Mouse (Mus musculus) kidney, embryonic 14.5 days (tissue): ENCODE data around the gene Exd1. TPM values are rescaled to one million over a fixed set of nuclear protein-coding genes. Genes with fewer than 3 reads are reported as not detected.

Experiments used
- ATAC-seq: fragments of 200-750 bp; cut with Nextera tagmentation; 2 replicates; pipeline ENCODE4 v1.8.0; 2017; ENCODE audit warnings: moderate number of reproducible peaks, mild to moderate bottlenecking, moderate TSS enrichment, moderate library complexity; ENCODE audit not compliant: low FRiP score, low TSS enrichment
- H3K27ac ChIP-seq: fragments of 300-500 bp; sonication (generic); 2 replicates; pipeline ENCODE4 v1.5.1; 2014; ENCODE audit warnings: low read depth, mild to moderate bottlenecking, low read length, moderate library complexity, mixed read lengths
- H3K27me3 ChIP-seq: fragments of 300-500 bp; sonication (generic); 2 replicates; pipeline ENCODE4 v1.6.1; 2014; ENCODE audit warnings: mild to moderate bottlenecking, low read length; ENCODE audit not compliant: control insufficient read depth, insufficient read depth
- H3K36me3 ChIP-seq: fragments of 300-500 bp; sonication (generic); 2 replicates; pipeline ENCODE4 v1.6.1; 2014; ENCODE audit warnings: low read length, mixed read lengths; ENCODE audit not compliant: control insufficient read depth, insufficient read depth
- H3K4me1 ChIP-seq: fragments of 300-500 bp; sonication (generic); 2 replicates; pipeline ENCODE4 v1.6.1; 2014; ENCODE audit warnings: low read length, mixed read lengths; ENCODE audit not compliant: control insufficient read depth, insufficient read depth
- H3K4me2 ChIP-seq: fragments of 300-500 bp; sonication (generic); replicated peaks from 2 replicates; pipeline ENCODE4 v1.6.1; 2014; ENCODE audit warnings: low read depth, mild to moderate bottlenecking, low read length
- H3K4me3 ChIP-seq: fragments of 300-500 bp; sonication (generic); 2 replicates; pipeline ENCODE4 v1.5.1; 2014; ENCODE audit warnings: mild to moderate bottlenecking, low read length
- H3K9ac ChIP-seq: fragments of 300-500 bp; sonication (generic); 2 replicates; pipeline ENCODE4 v1.6.1; 2014; ENCODE audit warnings: low read depth, mild to moderate bottlenecking, low read length, moderate library complexity
- H3K9me3 ChIP-seq: fragments of 300-500 bp; sonication (generic); 2 replicates; pipeline ENCODE4 v1.6.1; 2016; ENCODE audit warnings: low read length; ENCODE audit not compliant: control insufficient read depth
- WGBS: fragments of 180-500 bp; shearing (Covaris S2); extraction: QIAGEN DNeasy Blood & Tissue Kit; methylation state at CpG from one replicate; pipeline ENCODE4 v1.1.7; 2014; 5-methylcytosine and 5-hydroxymethylcytosine counted together
- polyA plus RNA-seq: library from polyadenylated mRNA; unstranded; fragments of >200 nt; fragmentation: Nextera tagmentation; extraction: Ambion mirVana; gene quantifications from 2 replicates; pipeline ENCODE4 v1.2.1, GENCODE M21; 2014

Exd1 gene
- polyA plus RNA-seq, 1 experiment from 2014 or later: 0.38 TPM

- H3K4me3 ChIP-seq: no peak overlapping the region
- H3K4me1 ChIP-seq: no peaks in the 10 kb centered on the region
- no peaks in the 10 kb centered on the region for H3K27me3 ChIP-seq
- no peak overlapping the region for H3K27ac ChIP-seq
- no peak for ATAC-seq
- no peak overlapping the region for H3K9ac ChIP-seq
- WGBS: 51% methylated on average over 2 of the region's 2 CpGs
- H3K36me3 ChIP-seq: no peaks in the 10 kb centered on the region
- H3K4me2 ChIP-seq: no peak overlapping the region
- no peaks in the 10 kb centered on the region for H3K9me3 ChIP-seq
Measured at GRCm38 (mm10) chr2:119583439-119583838, 36.0 kb upstream of the Exd1 start.

DNA sequence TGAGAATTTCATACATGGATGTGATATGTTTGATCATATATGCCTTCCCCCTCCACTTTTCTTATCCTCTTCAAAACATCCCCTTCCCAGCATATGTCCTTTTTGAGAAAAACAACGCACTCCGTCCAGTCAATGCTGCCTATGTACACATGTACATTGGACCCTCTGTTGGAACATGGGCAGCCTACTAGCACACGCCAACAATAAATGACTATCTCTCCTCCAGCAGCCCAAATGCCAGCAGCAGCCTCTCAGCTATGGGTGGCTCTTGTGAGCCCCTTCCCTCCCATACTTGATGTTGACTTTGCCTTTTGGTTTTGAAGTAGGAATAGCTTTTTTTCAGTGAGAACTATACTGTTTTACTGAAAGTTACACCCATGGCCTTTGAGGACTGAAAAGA, 34.1 kb upstream of the Exd1 start:
- H3K9me3 ChIP-seq: no peaks in the 10 kb centered on the region
- WGBS: 91% methylated on average over 3 of the region's 3 CpGs
- H3K9ac ChIP-seq: no peak overlapping the region
- no peaks in the 10 kb centered on the region for H3K36me3 ChIP-seq
- ATAC-seq: no peak
- no peak overlapping the region for H3K4me2 ChIP-seq
- H3K27me3 ChIP-seq: no peaks in the 10 kb centered on the region
- no peak overlapping the region for H3K27ac ChIP-seq
- H3K4me1 ChIP-seq: no peaks in the 10 kb centered on the region
- H3K4me3 ChIP-seq: no peak overlapping the region

- Histone ChIP-seq H3K27ac (no peak overlapping the region), H3K4me3 (no peak overlapping the region), H3K4me2 (no peak overlapping the region), H3K4me1 (no peaks in the 10 kb centered on the region), H3K9ac (no peak overlapping the region), H3K27me3 (no peaks in the 10 kb centered on the region), H3K36me3 (peaks cover 8% of the 10 kb centered on the region; the same call in 1 of the 2 replicates), H3K9me3 (no peaks in the 10 kb centered on the region)
- 95% methylated on average over 1 of the region's 1 CpGs for WGBS
- ATAC-seq: no peak
Measured at GRCm38 (mm10) chr2:119572471-119572870, 25.0 kb upstream of the Exd1 start.

DNA sequence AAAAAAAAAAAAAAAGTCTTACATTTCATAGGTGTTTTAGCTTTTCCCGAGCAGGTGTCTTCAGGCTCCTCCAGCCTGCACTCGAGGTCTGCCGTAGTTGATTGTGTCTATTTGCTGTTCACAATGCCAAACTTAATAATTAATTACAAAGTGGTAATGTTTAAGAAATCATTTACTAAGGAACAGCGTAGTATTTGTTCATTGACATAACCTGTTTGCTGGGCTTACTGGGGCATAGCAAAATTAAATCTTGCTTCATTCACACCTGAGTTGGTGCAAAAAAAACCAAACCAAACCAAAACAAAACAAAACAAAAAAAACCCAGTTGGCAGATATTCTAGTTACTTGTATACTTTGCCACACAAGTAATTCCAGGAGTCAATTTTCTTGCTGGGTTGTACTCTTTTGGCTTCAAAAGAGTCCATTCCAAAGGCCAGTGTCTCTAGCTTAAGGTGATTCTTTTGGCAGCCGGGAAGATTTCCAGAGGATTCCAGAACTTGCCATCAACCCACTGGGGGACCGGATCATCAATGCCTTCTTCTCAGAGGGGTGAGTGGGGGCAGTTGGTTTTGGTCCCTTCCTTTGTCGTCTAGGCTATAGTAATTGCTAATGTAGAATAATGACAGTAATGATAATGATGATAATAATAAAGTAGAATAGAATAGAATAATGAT, 18.9 kb upstream of the Exd1 start:
- WGBS: 81% methylated on average over 7 of the region's 7 CpGs

GRCm38 (mm10) chr2:119565284-119565683, 17.9 kb upstream of the Exd1 start:
- WGBS: 85% methylated on average over 4 of the region's 4 CpGs
- Histone ChIP-seq H3K4me3 (no peak overlapping the region), H3K9me3 (no peaks in the 10 kb centered on the region), H3K27me3 (no peaks in the 10 kb centered on the region), H3K27ac (no peak overlapping the region), H3K9ac (no peak overlapping the region), H3K4me2 (no peak overlapping the region), H3K36me3 (no peaks in the 10 kb centered on the region; the same call in 1 of the 2 replicates), H3K4me1 (no peaks in the 10 kb centered on the region)
- no peak for ATAC-seq

More for the DNA sequence above, 18.9 kb upstream of the Exd1 start:
- Histone ChIP-seq H3K36me3 (no peaks in the 10 kb centered on the region; the same call in 1 of the 2 replicates), H3K9me3 (no peaks in the 10 kb centered on the region), H3K9ac (no peak overlapping the region), H3K27ac (no peak overlapping the region), H3K4me2 (no peak overlapping the region), H3K27me3 (no peaks in the 10 kb centered on the region), H3K4me1 (no peaks in the 10 kb centered on the region), H3K4me3 (no peak overlapping the region)
- no peak for ATAC-seq

DNA sequence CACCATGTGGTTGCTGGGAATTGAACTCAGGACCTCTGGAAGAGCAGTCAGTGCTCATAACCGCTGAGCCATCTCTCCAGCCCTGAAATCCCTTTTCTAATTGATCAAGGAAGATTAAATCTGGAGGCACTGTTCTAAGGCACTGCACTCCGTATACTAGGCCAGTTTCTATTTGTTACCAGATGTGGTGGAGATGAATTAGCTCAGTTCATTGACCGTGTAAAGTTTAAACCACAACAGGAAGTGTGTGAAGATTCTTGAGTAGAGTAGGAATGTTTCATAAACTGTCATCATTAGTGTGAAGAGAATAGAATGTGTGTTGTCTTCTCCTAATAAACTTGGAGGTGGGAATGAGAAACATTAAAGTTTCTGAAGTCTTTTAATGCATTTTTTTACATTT, 14.4 kb upstream of the Exd1 start:
- Histone ChIP-seq H3K9me3 (no peaks in the 10 kb centered on the region), H3K36me3 (no peaks in the 10 kb centered on the region; the same call in 1 of the 2 replicates), H3K9ac (no peak overlapping the region), H3K27ac (no peak overlapping the region), H3K27me3 (no peaks in the 10 kb centered on the region), H3K4me1 (0 out of 2 replicates have a peak, but pooled peaks cover 3% of the 10 kb centered on the region), H3K4me3 (no peak overlapping the region), H3K4me2 (no peak overlapping the region)
- no peak for ATAC-seq
- WGBS: 88% methylated on average over 3 of the region's 3 CpGs

- Histone ChIP-seq H3K4me3 (no peak overlapping the region), H3K27me3 (no peaks in the 10 kb centered on the region), H3K27ac (no peak overlapping the region)
Measured at GRCm38 (mm10) chr2:119558737-119559340, 11.4 kb upstream of the Exd1 start.

GRCm38 (mm10) chr2:119558039-119558438, 10.6 kb upstream of the Exd1 start:
- ATAC-seq: no peak
- Histone ChIP-seq H3K4me2 (no peak overlapping the region), H3K4me3 (no peak overlapping the region), H3K9me3 (no peaks in the 10 kb centered on the region), H3K36me3 (no peaks in the 10 kb centered on the region; the same call in 1 of the 2 replicates), H3K27me3 (no peaks in the 10 kb centered on the region), H3K9ac (no peak overlapping the region), H3K4me1 (0 out of 2 replicates have a peak, but pooled peaks cover 3% of the 10 kb centered on the region), H3K27ac (no peak overlapping the region)
- 85% methylated on average over 3 of the region's 3 CpGs for WGBS

More at GRCm38 (mm10) chr2:119558737-119559340, 11.4 kb upstream of the Exd1 start:
- 0 out of 2 replicates have a peak, but pooled peaks cover 3% of the 10 kb centered on the region for H3K4me1 ChIP-seq
- ATAC-seq: no peak
- no peaks in the 10 kb centered on the region; the same call in 1 of the 2 replicates for H3K36me3 ChIP-seq
- no peaks in the 10 kb centered on the region for H3K9me3 ChIP-seq
- no peak overlapping the region for H3K4me2 ChIP-seq
- WGBS: 70% methylated on average over 7 of the region's 7 CpGs
- H3K9ac ChIP-seq: no peak overlapping the region

DNA sequence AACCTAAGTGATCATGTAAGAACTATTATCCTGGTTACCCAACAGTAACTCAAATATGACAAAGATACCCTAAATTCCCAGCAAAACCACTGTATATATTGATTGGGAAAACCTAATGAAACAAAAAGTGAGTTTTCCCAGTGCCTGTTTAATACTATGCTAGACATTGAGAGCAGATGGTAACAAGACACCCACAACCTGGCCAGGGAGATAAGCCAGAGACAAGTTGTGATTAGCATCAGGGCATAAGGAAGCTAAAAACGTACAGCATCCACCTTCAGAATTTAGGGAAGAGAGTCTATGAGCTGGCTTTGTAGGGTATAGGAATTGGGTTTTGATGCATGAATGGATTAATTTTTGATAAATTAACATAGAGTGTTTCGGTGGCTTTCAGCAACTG, 2.3 kb upstream of the Exd1 start:
- no peak overlapping the region for H3K9ac ChIP-seq

More for the DNA sequence above, 2.3 kb upstream of the Exd1 start:
- Histone ChIP-seq H3K27ac (no peak overlapping the region), H3K36me3 (no peaks in the 10 kb centered on the region), H3K27me3 (no peaks in the 10 kb centered on the region), H3K4me3 (no peak overlapping the region), H3K9me3 (no peaks in the 10 kb centered on the region), H3K4me1 (peaks cover 9% of the 10 kb centered on the region; the same call in 1 of the 2 replicates), H3K4me2 (no peak overlapping the region)
- no peak for ATAC-seq
- 82% methylated on average over 2 of the region's 2 CpGs for WGBS
